Mouse (Mus musculus): ENCODE measurements at regions not wholly inside any gene's neighbourhood (a gene's known extent, or its start where the extent isn't known, plus 50 kb on each side); places are given as distances from the start of the nearest gene placed in this dataset.

GRCm38 (mm10) chr12:107656846-107657245 is 168.4 kb downstream of the 3110018I06Rik start:
- DNase-seq (ENCODE audit: extremely low spot score in 1 of 2, low spot score in 1 of 2), result no peak

- DNase-seq (ENCODE audit: extremely low spot score in 1 of 2, low spot score in 1 of 2), result no peak
These were observed 169.8 kb downstream of the 3110018I06Rik start for GRCm38 (mm10) chr12:107658241-107658640.

- DNase-seq (ENCODE audit: extremely low spot score in 1 of 2, low spot score in 1 of 2), result no peak
These were observed 170.4 kb downstream of the 3110018I06Rik start for GRCm38 (mm10) chr12:107658821-107659220.

GRCm38 (mm10) chr12:107662624-107663023 is 174.2 kb downstream of the 3110018I06Rik start:
- DNase-seq (ENCODE audit: extremely low spot score in 1 of 2, low spot score in 1 of 2), result no peak

- DNase-seq (ENCODE audit: extremely low spot score in 1 of 2, low spot score in 1 of 2), result no peak
These were observed 179.4 kb downstream of the 3110018I06Rik start for GRCm38 (mm10) chr12:107667836-107668235.

GRCm38 (mm10) chr12:107669046-107669445 is 180.6 kb downstream of the 3110018I06Rik start:
- no peak for DNase-seq (ENCODE audit: extremely low spot score in 1 of 2, low spot score in 1 of 2)

- DNase-seq (ENCODE audit: extremely low spot score in 1 of 2, low spot score in 1 of 2), result no peak
These were observed 181.0 kb downstream of the 3110018I06Rik start for GRCm38 (mm10) chr12:107669450-107669849.

GRCm38 (mm10) chr12:107669910-107670309 is 181.5 kb downstream of the 3110018I06Rik start:
- DNase-seq (ENCODE audit: extremely low spot score in 1 of 2, low spot score in 1 of 2), result no peak

- no peak for DNase-seq (ENCODE audit: extremely low spot score in 1 of 2, low spot score in 1 of 2)
These were observed 188.6 kb downstream of the 3110018I06Rik start for GRCm38 (mm10) chr12:107677076-107677475.

GRCm38 (mm10) chr12:107687447-107687846 is 199.0 kb downstream of the 3110018I06Rik start:
- DNase-seq (ENCODE audit: extremely low spot score in 1 of 2, low spot score in 1 of 2), result no peak

GRCm38 (mm10) chr12:107689418-107689817 is 201.0 kb downstream of the 3110018I06Rik start:
- no peak for DNase-seq (ENCODE audit: extremely low spot score in 1 of 2, low spot score in 1 of 2)

GRCm38 (mm10) chr12:107690061-107690460 is 201.6 kb downstream of the 3110018I06Rik start:
- no peak for DNase-seq (ENCODE audit: extremely low spot score in 1 of 2, low spot score in 1 of 2)

GRCm38 (mm10) chr12:107693693-107694092 is 205.3 kb downstream of the 3110018I06Rik start:
- DNase-seq (ENCODE audit: extremely low spot score in 1 of 2, low spot score in 1 of 2), result no peak

- DNase-seq (ENCODE audit: extremely low spot score in 1 of 2, low spot score in 1 of 2), result no peak
These were observed 206.6 kb downstream of the 3110018I06Rik start for GRCm38 (mm10) chr12:107695014-107695413.

GRCm38 (mm10) chr12:107695438-107696267 is 207.2 kb downstream of the 3110018I06Rik start:
- DNase-seq (ENCODE audit: extremely low spot score in 1 of 2, low spot score in 1 of 2), result no peak

- DNase-seq (ENCODE audit: extremely low spot score in 1 of 2, low spot score in 1 of 2), result no peak
These were observed 211.9 kb downstream of the 3110018I06Rik start for GRCm38 (mm10) chr12:107700317-107700716.

GRCm38 (mm10) chr12:107700868-107701597 is 212.6 kb downstream of the 3110018I06Rik start:
- no peak for DNase-seq (ENCODE audit: extremely low spot score in 1 of 2, low spot score in 1 of 2)

GRCm38 (mm10) chr12:107708812-107709211 is 220.4 kb downstream of the 3110018I06Rik start:
- DNase-seq (ENCODE audit: extremely low spot score in 1 of 2, low spot score in 1 of 2), result no peak

- DNase-seq (ENCODE audit: extremely low spot score in 1 of 2, low spot score in 1 of 2), result no peak
These were observed 222.6 kb downstream of the 3110018I06Rik start for GRCm38 (mm10) chr12:107711017-107711416.

- DNase-seq (ENCODE audit: extremely low spot score in 1 of 2, low spot score in 1 of 2), result no peak
These were observed 223.2 kb downstream of the 3110018I06Rik start for GRCm38 (mm10) chr12:107711675-107712074.

GRCm38 (mm10) chr12:107713191-107713590 is 224.8 kb downstream of the 3110018I06Rik start:
- DNase-seq (ENCODE audit: extremely low spot score in 1 of 2, low spot score in 1 of 2), result no peak

All from layer of hippocampus, postnatal 25 days (tissue).